Mouse (Mus musculus) frontal cortex, postnatal 14 days (tissue): ENCODE results near the gene Phf21b.
"Not testable (repeated sequence)": the region's sequence is repeated elsewhere in the genome, so short reads cannot be mapped to it uniquely, and the experiment has no call there.

Source experiments
- DNase-seq, 2 experiments: peaks; one replicate each; pipeline ENCODE4 v3.0.0; 2022; ENCODE audit warnings: low spot score in 2 of 2

The Phf21b gene

DNA sequence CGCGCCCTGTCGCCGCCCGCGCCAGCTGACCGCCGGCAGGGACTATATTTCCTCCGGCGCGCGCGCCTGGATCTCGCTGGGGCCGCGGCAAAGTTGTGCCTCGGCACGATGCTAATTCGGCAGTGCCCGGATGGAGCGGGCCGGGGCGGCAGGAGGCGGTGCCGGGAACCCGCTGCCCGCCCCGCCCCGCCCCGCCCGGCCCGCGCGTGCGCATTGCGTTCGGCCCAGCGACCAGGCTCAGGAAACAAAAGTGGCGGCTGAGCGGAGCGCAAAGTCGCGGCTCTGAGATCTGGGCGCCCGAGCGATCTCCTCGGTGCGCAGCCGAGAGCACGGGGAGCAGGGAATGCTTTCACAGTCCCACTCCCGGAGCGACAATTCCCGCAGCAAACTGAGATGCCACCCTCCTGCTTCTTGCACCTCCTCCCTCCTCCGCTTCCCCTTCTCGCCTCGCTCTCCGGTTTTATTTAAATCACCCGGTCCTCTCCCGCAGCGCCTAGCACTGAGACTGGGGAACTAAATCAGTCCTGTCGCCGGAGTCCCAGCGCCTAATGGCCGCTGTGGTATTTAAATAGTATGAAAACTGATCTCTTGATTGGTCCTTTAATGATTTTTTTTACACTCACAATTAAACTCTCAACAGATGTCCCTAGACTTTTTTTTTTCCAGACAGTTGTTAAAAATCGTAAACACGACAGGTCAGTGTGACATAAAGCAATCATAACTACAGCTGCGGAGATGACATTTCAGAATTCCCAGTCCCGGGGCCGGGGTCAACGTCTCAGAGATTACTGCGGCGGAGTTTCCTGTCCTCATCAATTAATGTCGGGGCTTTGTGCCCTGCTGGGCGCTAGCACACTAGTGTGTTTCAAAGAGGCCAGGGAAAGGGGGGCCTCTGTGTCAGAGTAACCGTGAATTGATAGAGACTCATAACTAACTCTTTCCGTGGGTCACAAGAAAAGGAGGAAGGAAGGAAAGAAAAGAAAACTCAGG, at the start of gene Phf21b:
Gene Phf21b, minus strand, starts transcription at position 44 of the 990 bp plus-strand sequence.
- DNase-seq, result peak; percentile 57 to 76

DNA sequence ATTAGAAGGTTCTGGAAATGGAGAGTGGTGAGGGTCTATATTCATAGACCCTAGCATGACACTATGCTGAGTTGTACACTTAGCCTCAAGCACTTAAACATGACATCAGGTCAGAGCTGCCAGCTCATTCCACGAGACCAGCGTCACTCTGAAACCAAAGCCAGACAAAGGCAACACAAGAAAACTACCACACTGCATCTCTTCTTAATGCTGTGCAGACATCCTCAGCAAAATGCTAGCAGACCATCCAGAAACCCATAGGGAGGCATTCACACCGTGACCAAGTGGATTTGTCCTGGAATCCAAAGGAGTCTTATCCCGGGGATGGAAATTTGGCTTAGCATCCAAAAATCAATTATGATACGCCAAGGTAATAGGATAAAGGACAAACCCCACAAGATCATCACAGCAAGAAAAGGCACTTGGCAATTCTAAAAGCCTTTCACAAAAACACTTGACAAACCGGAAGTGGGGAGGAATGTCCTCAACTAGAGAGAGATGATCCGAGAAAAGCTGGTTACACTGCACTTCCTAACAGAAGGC, 48.1 kb upstream of the Phf21b start:
- no peak for DNase-seq

DNA sequence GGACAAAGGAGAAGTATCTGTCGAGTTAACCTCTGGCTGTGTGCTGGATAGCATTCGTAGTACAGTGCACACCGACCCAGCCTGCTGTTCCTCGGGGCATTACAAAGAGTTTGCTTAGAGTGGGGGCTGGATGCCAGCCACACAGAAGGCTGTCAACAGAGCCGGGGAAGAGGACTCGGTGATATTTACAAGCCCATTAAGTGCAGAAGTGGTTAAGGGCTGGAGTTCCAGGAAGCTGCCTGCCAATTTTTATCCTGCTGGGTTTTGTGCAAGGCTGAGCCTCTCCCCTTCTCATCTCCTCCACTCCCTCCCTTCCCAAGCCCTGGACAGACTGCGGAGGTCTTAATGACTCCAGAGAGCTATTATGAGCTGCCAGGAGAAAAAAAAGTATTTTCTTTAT, 42.2 kb upstream of the Phf21b start:
- DNase-seq, result no peak

DNA sequence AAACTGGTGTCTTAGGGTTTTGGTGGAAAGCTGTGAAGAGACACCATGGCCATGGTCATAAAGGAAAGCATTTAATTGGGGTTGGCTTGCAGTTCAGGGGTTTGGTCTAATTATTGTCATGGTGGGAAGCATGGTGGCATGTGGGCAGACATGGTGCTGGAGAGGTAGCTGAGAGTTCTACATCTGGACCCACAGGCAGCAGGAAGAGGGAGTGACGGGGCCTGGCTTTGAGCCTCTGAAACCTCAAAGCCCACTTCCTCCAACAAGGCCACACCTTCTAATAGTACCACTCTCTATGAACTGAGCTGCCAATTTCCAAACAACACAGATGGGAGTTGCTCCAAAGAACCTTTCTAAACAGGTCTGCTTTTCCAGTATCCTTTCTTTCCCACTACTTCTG, 40.8 kb upstream of the Phf21b start:
- DNase-seq, result no peak

DNA sequence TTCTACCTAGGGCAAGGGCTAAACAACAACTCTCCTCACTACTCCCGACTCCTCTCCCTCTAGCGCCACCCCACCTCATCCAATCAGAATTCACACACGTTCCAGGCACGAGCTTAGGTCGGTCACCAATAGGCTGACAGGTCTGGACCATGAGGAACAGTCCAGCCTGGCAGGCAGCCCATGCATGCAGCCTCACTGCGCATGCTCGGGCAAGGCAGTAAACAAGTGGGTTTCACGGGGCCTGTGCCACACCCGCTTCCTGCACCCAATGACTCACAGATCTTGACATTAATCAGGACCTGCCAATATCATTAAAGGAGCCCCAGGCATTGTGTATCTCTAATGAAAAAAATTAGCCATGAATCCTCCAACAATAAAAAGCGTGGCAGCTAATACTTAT, 40.4 kb upstream of the Phf21b start:
- not testable (repeated sequence) for DNase-seq

DNA sequence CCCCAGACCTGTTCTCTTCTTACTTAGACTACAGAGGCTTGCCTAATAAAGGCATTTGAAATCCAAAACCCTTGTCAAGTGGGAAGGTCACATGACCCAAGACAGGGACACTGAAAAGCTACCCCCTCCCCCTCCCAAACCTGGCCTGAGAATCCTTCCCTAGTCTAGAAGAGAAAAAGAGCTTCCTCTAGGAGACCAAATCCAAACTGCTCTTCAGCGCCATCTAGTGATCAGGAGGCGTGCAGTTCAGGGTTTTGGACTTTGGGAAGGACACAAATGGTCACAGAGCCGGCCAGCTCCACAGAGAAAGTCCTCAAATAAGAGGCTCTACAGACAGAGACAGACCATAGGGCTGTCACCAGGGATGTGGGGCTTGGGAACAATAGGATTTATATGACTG, 35.8 kb upstream of the Phf21b start:
- peak; percentile 32 to 61 for DNase-seq

DNA sequence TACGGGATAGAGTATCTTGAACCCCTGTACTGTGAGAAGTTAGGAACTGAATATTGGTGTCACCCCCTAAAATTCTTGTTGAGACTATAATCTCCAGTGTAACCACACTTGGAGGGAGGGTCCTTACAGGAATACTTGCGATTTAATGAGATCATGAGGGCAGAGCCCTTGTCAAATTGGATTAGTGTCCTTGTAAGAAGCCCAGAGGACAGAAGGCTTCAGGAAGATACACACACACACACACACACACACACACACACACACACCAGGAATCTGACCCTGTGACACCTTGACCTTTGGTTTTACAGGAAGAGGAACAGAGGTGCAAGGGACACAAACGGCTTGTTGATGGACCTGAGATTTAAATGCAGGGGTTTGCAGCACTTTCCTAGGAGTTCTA, 35.4 kb upstream of the Phf21b start:
- DNase-seq, result no peak

DNA sequence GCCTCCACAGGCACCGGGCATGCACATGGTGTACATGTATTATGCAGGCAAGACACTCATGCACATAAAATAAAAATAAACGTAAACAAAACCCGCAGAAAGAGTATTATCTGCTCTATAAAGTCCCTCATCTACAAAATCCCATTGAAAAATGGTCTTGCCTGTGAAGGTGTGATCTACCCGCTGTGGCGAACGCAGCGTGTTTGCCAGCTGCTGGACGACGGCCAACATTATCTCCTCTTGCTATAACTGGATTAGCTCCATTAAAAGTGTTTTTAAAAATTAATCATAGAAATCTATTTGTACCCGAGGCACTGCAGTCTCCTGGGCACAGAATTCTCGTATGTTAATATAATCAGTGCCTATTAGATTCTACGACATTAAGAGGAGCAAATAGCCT, 32.2 kb upstream of the Phf21b start:
- DNase-seq, result no peak

DNA sequence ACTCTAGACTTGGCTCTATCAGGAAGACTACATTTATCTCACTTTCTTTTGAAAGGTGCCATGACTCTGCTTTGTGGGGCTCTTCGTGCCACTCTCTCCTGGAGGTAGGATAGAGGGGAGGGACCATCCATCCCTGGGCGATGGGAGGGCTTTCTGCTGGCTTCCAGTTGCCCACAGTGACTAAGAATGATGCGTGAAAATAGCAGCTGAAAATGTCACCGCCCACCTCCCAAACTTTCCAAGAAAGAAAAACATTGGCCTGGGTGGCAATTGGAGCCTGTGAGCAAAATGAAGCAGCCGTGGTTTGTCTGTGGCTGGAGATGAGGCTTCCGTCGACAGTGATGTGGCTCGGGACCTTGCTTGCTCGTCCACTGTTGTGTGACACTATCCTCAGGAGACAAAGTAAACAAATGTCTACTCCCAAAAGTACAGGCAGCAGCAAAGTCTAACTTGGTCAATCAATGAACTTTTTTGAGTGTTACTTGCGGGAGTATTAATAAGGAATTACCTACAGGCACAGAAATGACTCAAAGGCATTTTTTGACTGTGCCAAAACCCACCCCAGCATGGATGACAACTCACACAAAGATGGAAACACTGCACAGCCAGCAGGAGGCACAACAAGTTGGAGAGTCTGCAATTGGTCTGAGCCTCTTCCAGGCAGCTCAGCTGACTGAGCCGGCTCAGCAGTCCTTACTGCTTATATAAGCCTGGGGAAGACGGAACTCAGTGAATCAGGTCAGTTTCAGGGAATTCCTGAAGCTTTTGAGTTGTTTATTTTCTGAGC, 21.4 kb upstream of the Phf21b start:
- DNase-seq, result peak; percentile 25 to 31

DNA sequence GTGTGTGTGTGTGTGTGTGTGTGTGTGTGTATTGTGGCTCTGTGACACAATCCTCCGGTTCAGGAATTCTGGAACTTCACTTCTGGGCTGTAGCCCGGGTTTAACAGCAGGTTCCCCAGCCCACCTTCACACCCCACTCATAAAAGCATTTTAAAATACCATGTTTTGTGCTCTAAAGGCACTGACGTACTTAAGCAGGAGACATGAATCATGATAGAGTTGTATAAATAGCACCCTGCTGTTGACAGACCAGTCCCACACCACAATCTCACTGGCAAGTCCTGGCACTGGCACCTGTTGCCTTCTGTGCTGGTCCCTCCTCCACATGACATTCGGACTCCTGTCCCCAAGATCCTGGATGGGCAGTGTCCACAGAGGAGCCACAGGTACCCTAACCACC, 18.0 kb upstream of the Phf21b start:
- peak; percentile 23 to 33 for DNase-seq

DNA sequence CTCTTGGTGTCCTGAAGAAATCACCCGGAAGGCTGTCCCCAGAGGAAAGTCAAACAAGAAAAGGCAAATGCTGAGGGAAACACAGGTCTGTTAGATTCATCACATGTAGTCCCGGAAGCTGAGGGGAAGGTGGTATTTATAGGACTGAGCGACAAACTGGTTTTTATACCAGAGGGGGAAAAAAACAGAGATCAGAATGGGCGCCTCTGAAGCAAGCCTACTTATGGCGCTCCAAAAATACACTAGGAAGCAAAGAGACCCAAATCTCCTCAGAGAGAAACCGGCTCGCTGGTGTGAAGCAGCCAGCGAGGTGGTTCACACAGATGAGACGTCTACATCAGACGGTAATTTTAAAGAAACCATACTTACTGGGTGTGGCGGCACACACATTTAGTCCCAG, 17.2 kb upstream of the Phf21b start:
- DNase-seq, result no peak

DNA sequence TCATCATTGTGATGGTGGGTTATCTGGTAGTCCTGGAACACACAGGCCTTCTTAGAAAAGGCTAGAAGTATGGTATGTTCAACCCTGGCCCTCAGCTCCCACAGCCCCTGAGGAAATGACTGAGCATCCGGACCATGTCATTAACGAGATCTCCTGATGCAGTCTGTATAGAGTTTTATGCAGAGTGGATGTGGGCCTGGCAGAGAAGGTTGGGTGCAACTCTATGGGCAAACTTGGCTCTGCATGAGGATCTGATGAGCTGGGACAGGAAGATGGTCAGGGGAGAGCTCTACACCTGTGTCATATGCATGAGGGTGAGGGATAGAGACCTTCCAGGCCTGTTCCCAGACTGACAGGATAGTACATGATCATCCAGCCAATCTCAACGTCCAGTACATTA, 16.0 kb upstream of the Phf21b start:
- no peak for DNase-seq

DNA sequence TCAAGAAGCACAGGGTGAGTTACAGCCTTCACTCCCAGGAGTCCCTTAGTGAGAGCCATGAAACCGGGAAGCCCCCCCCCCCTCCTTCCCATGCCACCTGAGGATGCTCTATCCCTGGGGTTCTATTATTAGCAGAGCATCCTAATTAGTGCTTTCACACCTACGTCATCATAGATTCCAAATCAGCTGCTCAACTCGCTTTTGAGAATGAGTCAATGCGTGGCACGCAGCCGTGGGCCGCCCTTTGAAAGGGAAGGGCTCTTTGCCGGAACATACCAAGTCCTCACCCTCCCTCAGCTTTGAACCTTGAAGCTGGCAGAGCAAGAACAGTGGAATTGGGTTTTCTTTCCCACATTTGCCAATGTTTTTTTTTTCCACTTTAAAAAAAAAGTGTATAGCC, 6.1 kb upstream of the Phf21b start:
- DNase-seq, result no peak

DNA sequence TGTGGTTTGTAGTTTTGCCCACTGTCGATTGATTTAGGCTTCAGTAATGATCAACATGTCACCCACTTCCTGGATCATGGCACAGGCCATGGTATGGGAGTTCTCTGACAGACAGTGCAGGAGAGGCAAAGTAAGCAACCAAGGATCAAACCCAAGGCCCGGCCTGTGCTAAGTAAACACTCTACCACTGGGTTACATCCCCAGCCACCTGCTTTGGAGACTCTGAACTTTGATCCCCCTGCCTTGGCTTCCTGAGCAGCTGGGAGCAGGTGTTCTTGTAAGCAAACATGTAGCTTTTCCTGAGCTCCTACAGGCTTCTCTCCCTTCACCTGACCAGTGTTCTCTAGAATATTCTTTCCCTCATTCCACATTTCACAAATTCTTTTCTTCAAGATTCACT, 1.8 kb upstream of the Phf21b start:
- no peak for DNase-seq

DNA sequence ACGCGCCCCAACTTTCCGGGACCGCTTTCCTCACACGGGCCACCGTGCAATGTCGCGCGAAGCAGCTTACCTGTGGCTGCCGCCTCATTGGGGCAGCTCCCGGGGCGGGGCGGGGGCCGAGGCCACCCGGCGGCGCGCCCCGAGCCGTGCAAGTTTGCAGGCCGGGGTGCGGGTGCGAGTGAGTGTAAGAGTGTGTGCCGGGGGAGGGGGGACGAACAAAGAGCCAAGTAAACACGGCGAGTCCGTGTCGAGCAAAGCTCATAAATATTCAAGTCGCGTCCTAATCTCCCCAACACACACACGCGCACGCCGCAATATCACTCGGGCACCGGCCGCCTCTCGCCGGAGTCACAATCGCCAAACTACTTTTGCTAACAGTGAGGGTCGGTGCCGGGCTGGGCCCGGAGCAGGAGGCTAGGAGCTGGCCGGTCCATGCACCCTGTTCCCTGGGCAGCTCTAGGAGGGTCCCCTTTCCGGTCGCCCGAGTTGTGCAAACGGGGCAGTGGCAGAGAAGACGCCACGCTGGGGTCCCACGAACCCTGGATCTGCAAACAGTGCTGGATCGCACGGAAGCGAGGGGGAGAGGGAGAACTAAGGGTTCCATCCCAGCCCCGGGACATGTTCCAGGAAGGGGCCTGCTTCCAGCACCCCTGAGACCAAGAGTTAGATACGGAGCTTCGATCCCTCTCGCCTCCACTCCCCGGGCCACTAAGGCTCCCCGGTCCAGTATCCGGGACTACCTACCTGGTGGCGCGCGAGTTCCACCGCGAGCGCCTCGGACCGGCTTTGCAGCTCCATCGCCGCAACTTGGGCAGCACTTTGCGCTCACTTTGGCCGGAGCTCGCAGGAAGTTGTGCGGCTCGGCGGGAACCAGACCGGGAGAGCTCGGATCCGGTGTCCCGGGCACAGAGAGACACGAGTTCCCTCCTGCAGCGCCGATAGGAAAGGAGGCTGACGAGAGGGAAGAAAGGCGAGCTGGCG, 638 bp downstream of the Phf21b start:
- DNase-seq, result peak; percentile 26 to 31

DNA sequence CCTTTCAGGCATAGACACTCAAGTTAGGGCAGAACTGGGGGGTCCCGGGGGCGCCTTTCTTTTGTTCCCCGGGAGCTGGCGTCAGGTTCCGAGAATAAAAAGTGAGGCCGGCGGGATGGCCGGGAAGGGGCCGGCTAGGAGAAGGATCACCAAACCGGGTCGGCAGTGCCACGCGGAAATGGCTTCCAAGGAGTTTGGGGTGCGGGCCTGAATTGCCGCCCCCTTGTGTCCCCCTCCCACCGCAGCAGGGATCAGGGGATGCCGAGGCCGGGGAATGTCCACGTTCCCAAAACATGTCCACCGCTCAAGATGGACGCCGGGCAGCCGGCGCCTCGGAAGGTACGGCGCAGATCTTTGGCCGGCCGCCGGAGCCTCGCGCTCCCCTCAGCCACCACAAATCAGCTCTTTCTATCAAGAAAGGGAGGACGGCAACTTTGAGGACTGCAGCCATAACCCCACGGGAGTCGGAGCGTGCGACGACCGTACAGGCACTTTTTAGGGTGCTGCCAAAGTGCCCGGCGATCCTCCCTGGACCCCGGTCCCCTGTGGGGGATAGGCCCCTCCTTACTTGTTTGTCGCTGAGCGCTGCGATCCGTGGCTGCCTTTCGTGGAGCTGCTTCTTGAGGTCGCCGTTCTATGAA, 1.6 kb downstream of the Phf21b start:
- peak in 1 of 2 experiments; percentile 16 for DNase-seq

DNA sequence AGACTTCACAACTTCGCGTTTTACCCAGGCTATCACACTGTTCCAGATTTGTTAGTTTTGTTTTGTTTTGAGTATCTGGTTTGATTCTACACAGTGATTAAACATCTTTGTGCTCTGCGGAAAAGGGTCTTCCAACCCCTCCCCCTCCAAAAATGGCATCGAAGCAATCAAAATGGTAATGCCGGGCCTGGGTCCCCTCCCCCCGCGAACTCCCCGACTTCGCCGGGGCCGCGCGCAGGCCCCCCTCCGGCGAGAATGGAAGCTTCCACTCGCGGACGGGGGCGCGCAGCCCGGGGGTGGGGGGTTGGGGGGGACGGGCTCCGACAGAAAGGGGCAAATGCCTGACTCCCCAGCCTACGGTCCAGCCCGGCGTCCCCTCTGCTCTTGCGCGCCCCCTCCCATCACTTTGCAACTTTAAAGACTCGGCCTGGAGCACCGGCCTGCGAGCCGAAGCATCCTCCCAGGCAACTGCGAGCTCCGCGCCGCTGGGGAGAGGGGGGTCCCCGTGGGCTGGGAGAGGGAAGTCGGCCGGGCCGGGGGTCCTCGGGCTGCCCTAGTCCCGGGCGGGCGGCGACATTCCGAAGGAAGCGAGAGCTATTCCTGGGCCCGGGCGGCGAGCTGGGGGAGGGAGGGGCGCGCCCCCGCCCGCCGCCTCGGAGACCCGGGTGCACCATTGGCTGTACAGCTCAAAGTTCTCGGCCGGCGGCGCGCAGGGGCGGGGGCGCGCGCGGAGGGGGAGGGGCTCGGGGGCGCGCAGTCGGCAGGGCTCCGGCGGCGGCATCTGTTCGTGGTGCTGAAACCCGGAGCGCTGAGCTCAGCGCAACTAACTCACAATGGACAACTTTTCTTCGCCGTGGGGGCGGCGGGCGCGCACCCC, 2.4 kb downstream of the Phf21b start:
- peak; percentile 66 to 71 for DNase-seq

DNA sequence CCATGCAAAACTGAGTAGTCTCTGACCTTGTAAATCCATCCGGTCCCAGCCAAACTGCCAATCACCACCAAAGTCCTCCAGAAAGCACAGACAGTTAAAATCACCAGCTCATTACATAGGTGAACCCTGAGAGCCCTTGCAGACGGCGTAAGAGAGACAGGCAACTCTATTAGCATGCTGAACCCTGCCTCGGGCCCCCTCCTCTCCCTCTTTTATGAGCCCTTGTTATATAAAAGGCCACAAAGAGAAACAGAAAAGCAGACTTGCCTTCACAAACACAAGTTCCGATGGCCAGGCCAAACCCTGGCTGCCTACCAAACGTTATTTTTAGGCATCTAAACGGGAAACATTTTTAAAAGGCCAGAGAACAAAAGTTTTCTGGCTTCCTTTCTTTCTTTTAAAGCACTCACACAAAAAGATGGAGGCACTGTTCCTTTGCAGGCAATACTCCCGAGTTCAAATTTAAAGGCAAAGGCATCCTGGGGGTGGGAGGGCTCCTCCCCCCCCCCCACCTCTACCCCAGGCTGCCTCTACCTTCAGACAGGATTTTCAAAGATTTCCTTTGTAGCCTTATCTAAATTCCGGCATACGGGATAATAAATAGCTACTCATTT, 3.3 kb downstream of the Phf21b start:
- DNase-seq, result no peak

DNA sequence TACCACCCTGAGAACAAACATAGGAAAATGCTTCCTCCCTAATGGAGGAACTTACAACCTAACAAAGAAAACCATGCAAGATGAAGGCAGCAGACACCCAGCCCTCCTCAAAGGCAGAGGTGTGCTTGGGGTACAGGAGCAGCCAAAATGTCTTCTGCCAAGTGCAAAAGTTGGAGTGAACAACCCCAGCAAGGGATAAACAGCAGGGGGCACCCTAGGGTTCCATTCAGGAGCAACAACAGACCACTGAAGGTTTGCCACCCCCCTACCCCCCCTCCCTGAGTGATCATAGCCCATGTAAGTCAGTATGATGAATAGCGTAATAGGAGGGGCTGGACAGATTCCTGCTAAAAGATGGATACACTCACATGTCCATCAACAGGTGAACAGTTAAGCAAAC, 5.5 kb downstream of the Phf21b start:
- no peak for DNase-seq
